Comparison of ENCODE assay signal across 9 mouse cellular contexts in genomic region chr15:86060581-86060980, GRCm38 (mm10). TPM values are rescaled to one million over a fixed set of nuclear protein-coding genes. Genes with fewer than 3 reads are reported as not detected.
DNase-seq lines count a peak whose midpoint lies in the region; ATAC-seq and TF ChIP-seq lines count a peak whose summit lies in the region.
"Had no signal": no experiment of that assay in that cellular context is flagged by ENCODE, and none has a peak within 500 bp of the region (broad histone marks: within the 10 kb centered on the region; RNA-seq: fewer than 3 reads in every experiment).

No protein-coding gene starts in this region.

- no peaks in the 10 kb centered on the region for H3K9me3 ChIP-seq in hindbrain, embryonic 10.5 days
- H3K9me3 ChIP-seq in midbrain, embryonic 15.5 days = no peaks in the 10 kb centered on the region

- no peak for TF ChIP-seq EP300 in heart, adult 2 months (IDR thresholded peaks at IDR 0.05; ENCODE audit: insufficient read depth, low read depth, low read length)

- H3K4me2 ChIP-seq in midbrain, embryonic 15.5 days = peak overlapping the region; percentile 88

- H3K79me2 ChIP-seq in heart, adult 2 months (replicated peaks; ENCODE audit: control insufficient read depth, insufficient read depth, low read length) = peaks cover 7% of the 10 kb centered on the region

- no peak for ATAC-seq in midbrain, embryonic 15.5 days (replicated peaks)

- H3K4me1 ChIP-seq in heart, adult 2 months (ENCODE audit: control insufficient read depth, insufficient read depth, low read length) = peaks cover 27% of the 10 kb centered on the region
- peaks cover 24% of the 10 kb centered on the region for H3K4me1 ChIP-seq in cortical plate, adult 2 months (ENCODE audit: control insufficient read depth, insufficient read depth, low read length)
- H3K4me1 ChIP-seq in hindbrain, embryonic 10.5 days (replicated peaks) = peaks cover 50% of the 10 kb centered on the region
- peaks cover 51% of the 10 kb centered on the region for H3K4me1 ChIP-seq in midbrain, embryonic 15.5 days

- TF ChIP-seq CTCF in heart, adult 2 months (IDR thresholded peaks at IDR 0.05) = no peak
- no peak for TF ChIP-seq CTCF in cortical plate, adult 2 months (IDR thresholded peaks at IDR 0.05; ENCODE audit: extremely low read depth, insufficient read depth, low read length)

- H3K27me3 ChIP-seq in heart, adult 2 months (ENCODE audit: control insufficient read depth, insufficient read depth, low read length) = no peaks in the 10 kb centered on the region
- H3K27me3 ChIP-seq in hindbrain, embryonic 10.5 days (ENCODE audit: insufficient read depth, poor library complexity, severe bottlenecking) = peaks cover 14% of the 10 kb centered on the region; the same call in 1 of the 2 replicates
- H3K27me3 ChIP-seq in midbrain, embryonic 15.5 days (replicated peaks) = no peaks in the 10 kb centered on the region

- H3K27ac ChIP-seq in heart, adult 2 months = peak overlapping the region; percentile 16
- no peak overlapping the region for H3K27ac ChIP-seq in cortical plate, adult 2 months (ENCODE audit: insufficient read depth, low read length)
- H3K27ac ChIP-seq in hindbrain, embryonic 10.5 days = no peak overlapping the region
- 0 out of 2 replicates have a peak overlapping the region, but pooled peaks have one; percentile 5 for H3K27ac ChIP-seq in midbrain, embryonic 15.5 days

- intact Hi-C loops in heart, adult 2 months (cut with DNase I) = no loop called here

- TF ChIP-seq POLR2A in heart, adult 2 months (IDR thresholded peaks at IDR 0.05; ENCODE audit: insufficient read depth, low read depth, low read length) = no peak
- TF ChIP-seq POLR2A in cortical plate, adult 2 months (IDR thresholded peaks at IDR 0.05; ENCODE audit: extremely low read depth, insufficient read depth, low read length) = no peak

- no peaks in the 10 kb centered on the region for H3K36me3 ChIP-seq in heart, adult 2 months (ENCODE audit: control insufficient read depth, insufficient read depth, low read length)
- H3K36me3 ChIP-seq in hindbrain, embryonic 10.5 days = peaks cover under 1% of the 10 kb centered on the region
- H3K36me3 ChIP-seq in midbrain, embryonic 15.5 days (replicated peaks) = no peaks in the 10 kb centered on the region

- no peak overlapping the region for H3K9ac ChIP-seq in heart, adult 2 months (ENCODE audit: low read depth, low read length)
- H3K9ac ChIP-seq in midbrain, embryonic 15.5 days = peak overlapping the region; percentile 90

- 45% methylated on average over 12 of the region's 12 CpGs for WGBS in heart, adult 2 months
- 88% methylated on average over 12 of the region's 12 CpGs for WGBS in hindbrain, embryonic 10.5 days
- 73% methylated on average over 12 of the region's 12 CpGs for WGBS in midbrain, embryonic 15.5 days

- no peak overlapping the region for H3K4me3 ChIP-seq in heart, adult 2 months
- peak overlapping the region; percentile 73 for H3K4me3 ChIP-seq in cortical plate, adult 2 months (ENCODE audit: insufficient read depth, low read length)
- peak overlapping the region; percentile 85; the same call in 1 of the 2 replicates for H3K4me3 ChIP-seq in hindbrain, embryonic 10.5 days
- peak overlapping the region; percentile 66 for H3K4me3 ChIP-seq in midbrain, embryonic 15.5 days

- peak in 1 of 2 experiments; percentile 40 for DNase-seq in heart, adult 2 months
- DNase-seq in heart, adult 9 months (ENCODE audit: low spot score in 2 of 2) = no peak
- DNase-seq in hindbrain, embryonic 10.5 days (ENCODE audit: low spot score) = no peak
- no peak for DNase-seq in frontal cortex, adult 2 months (ENCODE audit: extremely low spot score in 1 of 2, low spot score in 1 of 2)
- DNase-seq in ovary, postnatal 10 days (ENCODE audit: low spot score) = no peak
- no peak for DNase-seq in urinary bladder, adult 18-20 months (ENCODE audit: low spot score in 2 of 2)
- DNase-seq: spleen, adult 18-20 months had no signal

RNA-seq across cellular contexts. Expression of gene Gramd4, which starts 3.1 kb away (rescaled TPM):
- total RNA-seq in heart, adult 2 months (2021) = 10 to 100 TPM; 27.6 to 31.5 TPM
- 25.3 and 39.8 TPM in 2 replicates for polyA plus RNA-seq in heart, adult 2 months (2012; rRNA removed)
- polyA plus RNA-seq in cortical plate, adult 2 months (2012; rRNA removed) = 32.6 and 34.3 TPM in 2 replicates
- polyA plus RNA-seq in hindbrain, embryonic 10.5 days (2016; fragmentation: Nextera tagmentation; extraction: Ambion mirVana) = 16.6 and 18.0 TPM in 2 replicates
- polyA plus RNA-seq in midbrain, embryonic 15.5 days (2015; fragmentation: Nextera tagmentation; extraction: Ambion mirVana) = 41.0 and 41.7 TPM in 2 replicates
- 32.2 and 39.5 TPM in 2 replicates for polyA plus RNA-seq in frontal cortex, adult 2 months (2012; rRNA removed)

RNA-seq across cellular contexts. Expression of gene Celsr1, which starts 27.0 kb away (rescaled TPM):
- total RNA-seq in heart, adult 2 months (2021) = 1 to 10 TPM; 4.5 to 5.0 TPM
- polyA plus RNA-seq in heart, adult 2 months (2012; rRNA removed) = 4.3 and 5.2 TPM in 2 replicates
- 2.2 and 2.4 TPM in 2 replicates for polyA plus RNA-seq in cortical plate, adult 2 months (2012; rRNA removed)
- 3.4 and 3.6 TPM in 2 replicates for polyA plus RNA-seq in hindbrain, embryonic 10.5 days (2016; fragmentation: Nextera tagmentation; extraction: Ambion mirVana)
- 1.6 and 2.2 TPM in 2 replicates for polyA plus RNA-seq in midbrain, embryonic 15.5 days (2015; fragmentation: Nextera tagmentation; extraction: Ambion mirVana)
- polyA plus RNA-seq in frontal cortex, adult 2 months (2012; rRNA removed) = 1.9 and 2.6 TPM in 2 replicates

Comparison
In these comparisons a context has a peak if more than half of its experiments do, and no peak if none do; other contexts are left out.
1. H3K27ac ChIP-seq: peak in heart, adult 2 months (single experiment) and midbrain, embryonic 15.5 days (single experiment); none in cortical plate, adult 2 months (single experiment) and hindbrain, embryonic 10.5 days (single experiment).